Mouse (Mus musculus) forebrain, embryonic 10.5 days (tissue): ENCODE measurements around the gene Aes. TPM values are rescaled to one million over a fixed set of nuclear protein-coding genes. Genes with fewer than 3 reads are reported as not detected.
A peak's percentile ranks its signal among the peaks of the same experiment; 100 is the strongest.

Source experiments
- DNase-seq: peaks from one replicate; pipeline ENCODE4 v3.0.0-alpha.2; 2017; ENCODE audit warnings: low spot score; ENCODE audit errors: extremely low spot score
- H3K27ac ChIP-seq: fragments of 300-500 bp; sonication (generic); 2 replicates; pipeline ENCODE4 v1.5.1; 2016; ENCODE audit warnings: mild to moderate bottlenecking
- H3K27me3 ChIP-seq: fragments of 300-500 bp; sonication (generic); 2 replicates; pipeline ENCODE4 v1.6.1; 2016; ENCODE audit warnings: mild to moderate bottlenecking; ENCODE audit not compliant: poor library complexity, severe bottlenecking
- H3K36me3 ChIP-seq: fragments of 300-500 bp; sonication (generic); replicated peaks from 2 replicates; pipeline ENCODE4 v1.6.1; 2016; ENCODE audit warnings: mild to moderate bottlenecking, moderate library complexity
- H3K4me1 ChIP-seq: fragments of 300-500 bp; sonication (generic); 2 replicates; pipeline ENCODE4 v1.6.1; 2016
- H3K4me3 ChIP-seq: fragments of 300-500 bp; sonication (generic); 2 replicates; pipeline ENCODE4 v1.5.1; 2016; ENCODE audit warnings: mild to moderate bottlenecking, moderate library complexity
- H3K9me3 ChIP-seq: fragments of 300-500 bp; sonication (generic); 2 replicates; pipeline ENCODE4 v1.6.1; 2016; ENCODE audit warnings: mild to moderate bottlenecking, moderate library complexity
- WGBS: fragments of 180-500 bp; shearing (Covaris S2); methylation state at CpG from one replicate; pipeline ENCODE4 v1.1.7; 2016; 5-methylcytosine and 5-hydroxymethylcytosine counted together
- polyA plus RNA-seq: library from polyadenylated mRNA; unstranded; fragments of >200 nt; fragmentation: Nextera tagmentation; extraction: Ambion mirVana; gene quantifications from 2 replicates; pipeline ENCODE4 v1.2.1, GENCODE M21; 2016

Gene Aes
- polyA plus RNA-seq, 1 experiment from 2014 or later, result 276 TPM

DNA sequence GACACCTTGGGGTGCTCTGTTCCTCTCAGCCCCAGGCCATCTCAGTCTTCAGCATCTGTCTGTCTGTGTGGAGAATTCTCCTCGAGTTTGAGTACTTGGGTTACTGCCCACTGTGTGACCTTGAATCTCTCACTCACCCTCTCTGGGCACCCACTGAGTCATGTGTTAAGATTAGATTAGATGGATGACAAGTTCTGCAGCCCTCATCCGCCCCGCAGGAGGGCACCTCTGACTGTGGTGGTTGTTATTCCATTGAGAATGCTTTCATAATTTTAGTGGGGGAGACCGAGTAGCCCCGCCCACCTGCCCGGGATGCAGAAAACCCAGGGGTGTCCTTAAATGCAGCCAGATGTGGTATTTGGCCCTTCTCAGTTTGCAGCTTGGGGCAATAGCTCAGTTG, 4.2 kb downstream of the Aes start:
- H3K4me3 ChIP-seq, result peak overlapping the region; percentile 45
- WGBS, result 56% methylated on average over 6 of the region's 6 CpGs
- H3K4me1 ChIP-seq, result peaks cover 92% of the 10 kb centered on the region
- H3K27me3 ChIP-seq, result peaks cover 85% of the 10 kb centered on the region
- no peak overlapping the region for H3K27ac ChIP-seq
- H3K9me3 ChIP-seq, result no peaks in the 10 kb centered on the region
- DNase-seq, result no peak
- H3K36me3 ChIP-seq, result peaks cover 63% of the 10 kb centered on the region

GRCm38 (mm10) chr10:81564216-81564615, 4.9 kb downstream of the Aes start:
- Histone ChIP-seq H3K4me3 (peak overlapping the region; percentile 45), H3K27ac (peak overlapping the region; percentile 80), H3K9me3 (no peaks in the 10 kb centered on the region), H3K27me3 (peaks cover 92% of the 10 kb centered on the region), H3K36me3 (peaks cover 63% of the 10 kb centered on the region), H3K4me1 (peaks cover 94% of the 10 kb centered on the region)
- WGBS, result 2% methylated on average over 10 of the region's 10 CpGs
- DNase-seq, result peak; percentile 57

DNA sequence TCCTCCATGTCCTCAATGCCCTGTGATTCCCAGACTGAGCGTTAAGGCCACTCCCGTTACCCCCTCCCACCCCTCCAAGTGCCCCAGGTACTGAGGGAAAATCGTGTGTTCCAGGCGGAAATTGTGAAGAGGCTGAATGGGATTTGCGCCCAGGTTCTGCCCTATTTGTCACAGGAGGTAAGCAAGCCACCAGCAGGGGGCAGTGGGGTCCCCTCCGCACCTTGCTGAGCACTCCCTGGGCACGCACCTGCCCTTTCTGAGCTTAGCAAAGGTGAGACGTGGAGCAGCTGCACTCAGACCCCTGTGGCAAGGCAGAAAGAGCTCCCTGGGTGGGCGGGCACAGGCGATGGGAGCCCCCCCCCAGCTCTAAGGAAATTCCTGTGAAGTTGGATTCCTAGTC, 5.4 kb downstream of the Aes start:
- peaks cover 94% of the 10 kb centered on the region for H3K4me1 ChIP-seq
- H3K36me3 ChIP-seq, result peaks cover 63% of the 10 kb centered on the region
- peaks cover 97% of the 10 kb centered on the region for H3K27me3 ChIP-seq

DNA sequence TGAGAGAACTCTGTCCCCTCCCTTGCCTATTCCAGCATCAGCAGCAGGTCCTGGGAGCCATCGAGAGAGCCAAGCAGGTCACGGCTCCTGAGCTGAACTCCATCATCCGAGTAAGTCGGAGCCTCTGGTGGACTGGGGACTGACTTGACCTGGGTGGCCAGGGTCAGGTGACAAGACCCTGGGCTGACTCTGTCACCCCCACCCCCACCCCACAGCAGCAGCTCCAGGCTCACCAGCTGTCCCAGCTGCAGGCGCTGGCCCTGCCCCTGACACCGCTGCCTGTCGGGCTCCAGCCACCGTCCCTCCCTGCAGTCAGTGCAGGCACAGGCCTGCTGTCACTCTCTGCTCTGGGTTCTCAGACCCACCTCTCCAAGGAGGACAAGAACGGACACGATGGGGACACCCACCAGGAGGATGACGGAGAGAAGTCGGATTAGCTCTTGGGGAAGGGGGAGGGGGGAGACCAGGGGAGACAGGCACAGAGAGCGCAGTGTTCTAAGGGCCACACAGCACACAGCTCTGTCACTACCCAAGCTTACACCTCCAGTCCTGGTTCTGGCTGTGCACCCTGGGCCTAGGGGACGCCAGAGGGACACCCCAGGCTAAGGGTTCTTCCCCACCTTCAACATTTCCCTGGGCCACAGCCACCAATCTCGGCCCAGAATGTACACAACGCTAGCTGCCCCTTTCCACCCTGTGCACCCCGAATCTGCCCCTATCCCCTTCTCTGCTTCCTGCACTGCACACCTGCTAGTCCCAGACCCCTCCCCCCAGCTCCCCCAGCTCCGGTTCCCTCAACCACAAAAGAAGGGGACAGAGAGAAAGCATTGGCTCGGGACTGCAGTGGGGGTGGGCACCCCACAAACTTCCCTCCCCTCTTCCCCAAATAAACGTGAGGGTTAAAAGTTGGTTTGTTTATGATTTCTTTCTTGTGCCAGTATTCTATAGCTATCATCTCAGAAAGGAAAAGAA, 6.3 kb downstream of the Aes start:
- no peak for DNase-seq
- Histone ChIP-seq H3K4me3 (peak overlapping the region; percentile 45; the same call in 1 of the 2 replicates), H3K36me3 (peaks cover 63% of the 10 kb centered on the region), H3K4me1 (peaks cover 94% of the 10 kb centered on the region), H3K9me3 (no peaks in the 10 kb centered on the region), H3K27ac (peak overlapping the region; percentile 80), H3K27me3 (peaks cover 95% of the 10 kb centered on the region)
- 18% methylated on average over 20 of the region's 20 CpGs for WGBS

More for the DNA sequence above, 5.4 kb downstream of the Aes start:
- no peaks in the 10 kb centered on the region for H3K9me3 ChIP-seq
- peak; percentile 55 for DNase-seq
- peak overlapping the region; percentile 80 for H3K27ac ChIP-seq
- peak overlapping the region; percentile 45; the same call in 1 of the 2 replicates for H3K4me3 ChIP-seq
- 7% methylated on average over 10 of the region's 10 CpGs for WGBS

DNA sequence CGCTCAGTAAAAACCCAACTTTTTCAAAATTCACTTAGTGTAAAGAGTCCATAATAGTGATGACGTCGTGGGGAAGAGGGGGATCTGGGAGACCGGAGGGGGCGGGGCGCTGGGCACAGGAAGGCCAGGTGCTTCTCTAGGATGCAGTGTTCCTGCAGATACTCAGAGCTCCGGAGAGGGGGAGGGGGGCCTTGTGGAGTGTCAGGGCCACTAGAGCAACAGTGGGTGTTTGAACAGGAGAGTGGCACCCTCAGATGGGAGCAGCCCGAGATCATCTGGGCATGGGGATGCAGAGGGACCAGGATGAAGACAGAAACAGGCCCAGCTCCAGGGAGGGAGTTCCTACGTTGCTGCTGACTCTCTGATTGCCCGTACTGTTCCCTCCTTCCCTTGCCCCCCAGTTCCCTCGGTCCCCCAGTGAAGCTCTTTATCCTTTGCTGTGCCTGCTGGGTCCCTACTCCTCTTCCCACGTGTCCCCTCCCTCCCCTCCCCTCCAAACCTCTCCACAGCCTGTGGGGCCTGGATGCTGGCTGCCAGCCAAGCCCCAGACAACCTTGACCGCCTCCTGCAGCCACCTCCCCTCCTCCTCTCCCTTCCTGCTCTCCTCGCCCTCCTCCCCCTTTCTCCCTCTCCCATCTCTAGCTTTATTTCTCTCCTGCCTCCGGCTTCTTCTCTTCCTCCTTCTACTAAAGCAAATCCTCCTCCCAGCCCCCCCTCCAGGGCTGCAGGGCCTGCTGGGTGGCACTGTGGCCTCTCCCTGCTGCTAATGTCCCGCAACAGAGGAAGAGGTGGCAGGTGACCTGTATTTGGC, 9.3 kb downstream of the Aes start:
- H3K27ac ChIP-seq, result peak overlapping the region; percentile 70
- DNase-seq, result peak; percentile 45
- peaks cover 97% of the 10 kb centered on the region for H3K4me1 ChIP-seq
- H3K27me3 ChIP-seq, result peaks cover 85% of the 10 kb centered on the region
- peak overlapping the region; percentile 24 for H3K4me3 ChIP-seq
- H3K36me3 ChIP-seq, result peaks cover 37% of the 10 kb centered on the region
- no peaks in the 10 kb centered on the region for H3K9me3 ChIP-seq
- 16% methylated on average over 16 of the region's 16 CpGs for WGBS

DNA sequence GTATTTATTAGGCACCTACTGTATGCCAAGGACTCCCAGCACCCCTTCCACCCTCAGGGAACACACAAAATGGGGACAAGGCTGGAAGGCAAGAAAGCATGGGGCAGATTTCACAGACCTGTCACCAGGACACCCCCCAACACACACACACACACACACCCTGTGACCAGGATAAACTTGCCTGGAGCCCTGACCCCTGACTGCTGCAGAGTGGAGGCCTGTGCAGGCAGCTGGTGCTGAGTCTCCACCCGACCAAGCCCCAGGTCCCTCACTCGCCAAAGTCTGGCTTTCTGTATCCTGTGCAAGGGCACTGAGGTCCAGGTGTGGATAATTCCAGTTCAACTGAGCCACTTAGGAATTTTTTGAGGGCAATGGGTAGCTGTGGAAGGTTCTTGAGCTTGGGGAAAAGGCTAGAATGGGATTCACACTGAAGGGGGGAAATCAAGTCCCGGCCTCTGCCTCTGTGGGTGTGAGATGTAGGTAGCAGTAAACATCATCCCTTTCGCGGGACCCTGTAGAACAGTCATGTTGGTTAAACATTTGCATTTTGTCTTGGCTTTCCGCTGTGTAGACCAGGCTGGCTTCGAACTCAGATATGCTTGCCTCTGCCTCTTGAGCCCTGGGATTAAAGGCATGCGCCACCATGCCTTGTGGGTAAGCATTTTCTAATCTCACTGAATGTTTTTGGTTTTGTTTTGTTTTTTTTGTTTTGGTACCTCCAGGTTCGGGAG, 10.4 kb downstream of the Aes start:
- 27% methylated on average over 9 of the region's 9 CpGs for WGBS
- Histone ChIP-seq H3K27me3 (peaks cover 85% of the 10 kb centered on the region), H3K4me3 (peak overlapping the region; percentile 50; the same call in 1 of the 2 replicates), H3K4me1 (peaks cover 97% of the 10 kb centered on the region), H3K36me3 (peaks cover 28% of the 10 kb centered on the region), H3K27ac (peak overlapping the region; percentile 78; the same call in 1 of the 2 replicates), H3K9me3 (peaks cover 4% of the 10 kb centered on the region; the same call in 1 of the 2 replicates)
- no peak for DNase-seq

- peak overlapping the region; percentile 50 for H3K4me3 ChIP-seq
- peaks cover 97% of the 10 kb centered on the region for H3K4me1 ChIP-seq
- H3K27me3 ChIP-seq, result peaks cover 85% of the 10 kb centered on the region
- DNase-seq, result peak; percentile 82
- peak overlapping the region; percentile 78 for H3K27ac ChIP-seq
- WGBS, result 1% methylated on average over 11 of the region's 11 CpGs
- H3K36me3 ChIP-seq, result peaks cover 22% of the 10 kb centered on the region
- peaks cover 4% of the 10 kb centered on the region; the same call in 1 of the 2 replicates for H3K9me3 ChIP-seq
Observed at GRCm38 (mm10) chr10:81570238-81570800, 11.0 kb downstream of the Aes start.

- Histone ChIP-seq H3K4me3 (peak overlapping the region; percentile 50), H3K27ac (peak overlapping the region; percentile 78), H3K36me3 (peaks cover 16% of the 10 kb centered on the region), H3K27me3 (peaks cover 85% of the 10 kb centered on the region), H3K4me1 (peaks cover 97% of the 10 kb centered on the region), H3K9me3 (peaks cover 4% of the 10 kb centered on the region; the same call in 1 of the 2 replicates)
- DNase-seq, result peak; percentile 96
- under 1% methylated on average over 34 of the region's 34 CpGs for WGBS
Observed at GRCm38 (mm10) chr10:81570831-81571500, 11.7 kb downstream of the Aes start.

DNA sequence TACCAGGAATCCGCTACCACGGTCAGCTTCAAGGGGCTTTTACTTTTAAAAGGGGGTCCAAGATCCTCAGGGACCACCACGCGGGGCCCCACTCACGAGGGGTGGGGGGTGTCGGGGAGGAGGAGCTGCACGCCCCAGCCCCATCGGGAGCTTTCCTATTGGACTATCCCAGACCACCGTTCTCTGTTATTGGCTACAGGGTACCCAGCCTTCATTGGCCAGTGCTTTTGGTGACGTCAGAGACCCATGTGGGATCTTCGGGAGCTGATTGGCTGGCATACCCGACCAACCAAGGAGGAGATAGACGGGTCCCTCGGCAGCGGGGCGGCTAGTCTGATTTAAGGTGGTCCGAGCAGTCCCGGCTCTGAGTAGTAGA, 12.2 kb downstream of the Aes start:
- H3K4me3 ChIP-seq, result peak overlapping the region; percentile 50
- H3K27ac ChIP-seq, result peak overlapping the region; percentile 78
- peaks cover 95% of the 10 kb centered on the region for H3K4me1 ChIP-seq
- WGBS, result under 1% methylated on average over 18 of the region's 18 CpGs
- H3K36me3 ChIP-seq, result peaks cover 10% of the 10 kb centered on the region
- DNase-seq, result peak; percentile 98
- H3K9me3 ChIP-seq, result peaks cover 4% of the 10 kb centered on the region; the same call in 1 of the 2 replicates
- peaks cover 85% of the 10 kb centered on the region for H3K27me3 ChIP-seq

- peaks cover 3% of the 10 kb centered on the region for H3K36me3 ChIP-seq
- H3K9me3 ChIP-seq, result peaks cover 4% of the 10 kb centered on the region; the same call in 1 of the 2 replicates
- no peak for DNase-seq
- H3K4me3 ChIP-seq, result peak overlapping the region; percentile 50
- H3K27ac ChIP-seq, result peak overlapping the region; percentile 69; the same call in 1 of the 2 replicates
- H3K27me3 ChIP-seq, result peaks cover 85% of the 10 kb centered on the region
- WGBS, result 2% methylated on average over 9 of the region's 9 CpGs
- peaks cover 90% of the 10 kb centered on the region for H3K4me1 ChIP-seq
Observed at GRCm38 (mm10) chr10:81572133-81572671, 12.9 kb downstream of the Aes start.

DNA sequence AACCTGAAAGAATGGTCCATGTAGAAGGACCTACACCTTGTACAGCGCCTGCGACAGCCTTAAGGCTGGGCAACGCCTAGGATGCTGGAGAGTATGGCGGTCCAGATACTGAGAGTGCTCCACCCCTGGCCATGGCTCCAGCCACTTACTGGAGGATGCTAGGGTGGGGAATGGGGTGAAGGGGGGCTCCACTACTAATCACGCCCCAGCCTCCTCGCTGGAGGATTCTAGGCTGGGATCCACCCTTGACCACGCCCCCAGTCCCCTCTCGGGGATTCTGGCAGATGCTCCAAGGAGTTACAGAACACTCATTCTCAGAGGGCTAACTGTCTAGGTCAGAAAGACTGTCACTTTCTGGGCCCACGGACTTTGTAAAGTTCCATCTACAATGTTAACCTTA, 13.7 kb downstream of the Aes start:
- DNase-seq, result no peak
- H3K4me1 ChIP-seq, result peaks cover 83% of the 10 kb centered on the region
- WGBS, result 6% methylated on average over 9 of the region's 9 CpGs
- H3K27me3 ChIP-seq, result peaks cover 85% of the 10 kb centered on the region
- peaks cover 4% of the 10 kb centered on the region; the same call in 1 of the 2 replicates for H3K9me3 ChIP-seq
- H3K4me3 ChIP-seq, result no peak overlapping the region
- H3K36me3 ChIP-seq, result no peaks in the 10 kb centered on the region
- no peak overlapping the region for H3K27ac ChIP-seq
